Mouse (Mus musculus) inflammation-experienced regulatory T-cells, adult 16 weeks (primary cell): ENCODE measurements around the gene Gm13040. TPM values are rescaled to one million over a fixed set of nuclear protein-coding genes. Genes with fewer than 3 reads are reported as not detected.

Experiments
- polyA plus RNA-seq: library from polyadenylated mRNA; unstranded; fragments of 100-300 nt; shearing (Covaris generic); gene quantifications from one replicate; pipeline ENCODE4 v1.2.1, GENCODE M21; 2017

Gene Gm13040
- polyA plus RNA-seq = not detected

GRCm38 (mm10) chr4:143535654-143536053 lies at the start of gene Gm13040:
Gene Gm13040 (plus strand): TSS chr4:143535954.

GRCm38 (mm10) chr4:143511043-143511442 lies 24.7 kb upstream of the Gm13040 start, which contains the start of gene Gm13043:
Gene Gm13043 (plus strand): TSS chr4:143511343.

GRCm38 (mm10) chr4:143551400-143551799 lies 15.6 kb downstream of the Gm13040 start, which contains the start of the genes BC080695 and Gm13057:
Gene BC080695 (plus strand): TSS chr4:143551700.
Gene Gm13057 (plus strand): TSS chr4:143551709.

Other genes starting within 250 kb of the Gm13040 start
- gene Pdpn, start 236.4 kb upstream of the Gm13040 start, polyA plus RNA-seq = not detected
- not detected for gene Lrrc38, start 186.2 kb upstream of the Gm13040 start, polyA plus RNA-seq
- not detected for gene Pramel1, start 141.5 kb upstream of the Gm13040 start, polyA plus RNA-seq
- 52.8 TPM for gene Pramef8, start 123.5 kb upstream of the Gm13040 start, polyA plus RNA-seq
- gene Oog4, start 85.6 kb upstream of the Gm13040 start, polyA plus RNA-seq = not detected
- not detected for gene Gm13043, start 24.6 kb upstream of the Gm13040 start, polyA plus RNA-seq
- not detected for gene BC080695, start 15.7 kb downstream of the Gm13040 start, polyA plus RNA-seq
- not detected for gene Gm13057, start 15.8 kb downstream of the Gm13040 start, polyA plus RNA-seq
- not detected for gene Gm13083, start 79.0 kb downstream of the Gm13040 start, polyA plus RNA-seq
- gene Gm13088, start 121.3 kb downstream of the Gm13040 start, polyA plus RNA-seq = not detected
- not detected for gene Gm13089, start 166.8 kb downstream of the Gm13040 start, polyA plus RNA-seq
- gene Gm13078, start 183.5 kb downstream of the Gm13040 start, polyA plus RNA-seq = not detected